Mouse (Mus musculus) layer of hippocampus, adult 6 months (tissue): ENCODE data around the gene Katnal1. TPM values are rescaled to one million over a fixed set of nuclear protein-coding genes. Genes with fewer than 3 reads are reported as not detected.

Experiments
- long read RNA-seq, 2 experiments: library from polyadenylated mRNA; unstranded; transcript quantifications; one replicate each; pipeline ENCODE4 v2.0.0; 2019 to 2020
- polyA plus RNA-seq: library from polyadenylated mRNA; unstranded; fragments of <200 nt; fragmentation: Nextera tagmentation; gene quantifications from 2 replicates; pipeline ENCODE4 v1.2.3, GENCODE M21; 2021

Katnal1 gene
- polyA plus RNA-seq = 20.6 and 21.1 TPM in 2 replicates
- long read RNA-seq, experiment 1, full-length matches to known transcripts = 23 of 62 reads
- long read RNA-seq, experiment 1, partial matches to known transcripts = 10 of 62 reads
- long read RNA-seq, experiment 1, other reads (novel, unspliced or antisense) = 29 of 62 reads
- long read RNA-seq, experiment 2, full-length matches to known transcripts = 75 of 171 reads
- long read RNA-seq, experiment 2, partial matches to known transcripts = 18 of 171 reads
- long read RNA-seq, experiment 2, other reads (novel, unspliced or antisense) = 78 of 171 reads

GRCm38 (mm10) chr5:148929116-148929449, at the start of gene Katnal1:
Katnal1 (minus strand) TSS chr5:148929320.

Other genes with a start within 250 kb of the Katnal1 start
- 0.51 TPM in 1 of 2 replicates, not detected in the other for gene Gm42791, start 65.8 kb upstream of the Katnal1 start, polyA plus RNA-seq